Mouse (Mus musculus): Measurements from ENCODE around the gene Pax8. TPM values are rescaled to one million over a fixed set of nuclear protein-coding genes. Genes with fewer than 3 reads are reported as not detected.

Gene Pax8
- total RNA-seq, 2 experiments from 2014 or later, result not detected

DNA sequence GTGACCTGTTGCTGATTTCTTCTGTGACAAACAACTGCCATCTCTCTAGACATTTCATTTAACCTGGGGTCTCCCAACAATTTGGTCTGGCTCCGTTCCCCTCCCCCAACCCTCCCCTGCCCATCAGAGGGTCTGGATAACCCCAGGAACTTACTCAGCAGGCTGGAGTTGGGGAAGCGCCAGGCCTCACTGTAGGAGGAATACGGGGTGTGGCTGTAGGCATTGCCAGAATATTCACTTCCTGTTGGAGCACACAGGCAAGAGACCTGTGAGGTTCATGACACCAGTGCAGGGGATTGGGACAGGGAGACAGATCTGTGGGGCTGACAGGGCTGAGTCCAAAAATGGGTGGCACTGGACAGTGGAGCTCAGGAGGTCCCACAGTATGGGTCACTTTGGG is 52.6 kb downstream of the Pax8 start:
- no peak for DNase-seq
- intact Hi-C loops (cut with DNase I; ENCODE audit: low total_unique reads), result no loop called here

GRCm38 (mm10) chr2:24421211-24421863 is 54.1 kb downstream of the Pax8 start:
- no peak for DNase-seq
- intact Hi-C loops (cut with DNase I; ENCODE audit: low total_unique reads), result no loop called here

- intact Hi-C loops (cut with DNase I; ENCODE audit: low total_unique reads), result no loop called here
These were observed 57.8 kb downstream of the Pax8 start for GRCm38 (mm10) chr2:24417564-24417963.

DNA sequence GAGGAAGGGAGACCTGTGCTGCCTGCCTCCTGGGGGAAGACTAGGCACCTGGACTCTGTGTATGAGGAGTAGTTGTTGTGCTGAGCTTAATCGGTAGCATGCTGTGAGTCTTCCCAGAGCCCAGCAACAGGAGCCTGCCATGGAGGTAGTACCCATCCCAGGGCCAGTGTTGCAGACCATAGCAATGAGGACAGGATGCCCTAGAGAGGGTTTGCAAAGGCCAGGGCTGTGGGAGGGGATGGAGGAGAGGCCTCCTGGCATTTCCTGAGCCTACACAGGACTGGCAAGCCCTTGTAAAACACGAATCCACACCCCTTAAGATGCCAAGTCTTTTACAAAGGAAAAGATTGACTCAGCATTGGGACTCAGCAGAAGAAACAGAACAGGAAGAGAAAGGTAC is 58.3 kb downstream of the Pax8 start:
- no peak for DNase-seq
- intact Hi-C loops (cut with DNase I; ENCODE audit: low total_unique reads), result no loop called here

More at GRCm38 (mm10) chr2:24417564-24417963, 57.8 kb downstream of the Pax8 start:
- no peak for DNase-seq

- intact Hi-C loops (cut with DNase I; ENCODE audit: low total_unique reads), result no loop called here
- DNase-seq, result peak; percentile 29
These were observed 58.7 kb downstream of the Pax8 start for GRCm38 (mm10) chr2:24416668-24417067.

DNA sequence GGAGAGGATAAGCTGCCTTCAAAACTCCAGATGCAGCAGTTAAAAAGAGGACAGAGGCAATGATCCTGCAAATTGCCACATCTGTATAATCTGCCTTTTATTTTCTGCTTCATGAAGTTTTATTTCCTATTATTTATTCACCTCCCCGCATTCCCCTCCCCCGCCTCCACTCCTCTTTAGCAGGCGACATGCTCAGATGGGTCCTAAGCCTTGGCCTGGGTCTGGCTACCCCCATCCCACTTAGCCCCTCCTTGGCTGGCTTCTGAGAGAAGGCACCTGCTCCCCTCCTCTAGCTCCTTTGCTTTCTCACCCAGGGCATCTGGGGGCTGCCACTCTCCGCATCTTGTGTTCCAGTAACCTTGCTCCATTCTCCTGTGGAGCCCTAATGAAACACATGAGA is 61.7 kb downstream of the Pax8 start:
- intact Hi-C loops (cut with DNase I; ENCODE audit: low total_unique reads), result loop anchor here (5.0 kb wide), 1 partner anchor 339 kb away; no protein-coding TSS in a partner anchor
- no peak for DNase-seq

- intact Hi-C loops (cut with DNase I; ENCODE audit: low total_unique reads), result loop anchor here (5.0 kb wide), 1 partner anchor 339 kb away; no protein-coding TSS in a partner anchor
- DNase-seq, result no peak
These were observed 62.2 kb downstream of the Pax8 start for GRCm38 (mm10) chr2:24413172-24413571.

DNA sequence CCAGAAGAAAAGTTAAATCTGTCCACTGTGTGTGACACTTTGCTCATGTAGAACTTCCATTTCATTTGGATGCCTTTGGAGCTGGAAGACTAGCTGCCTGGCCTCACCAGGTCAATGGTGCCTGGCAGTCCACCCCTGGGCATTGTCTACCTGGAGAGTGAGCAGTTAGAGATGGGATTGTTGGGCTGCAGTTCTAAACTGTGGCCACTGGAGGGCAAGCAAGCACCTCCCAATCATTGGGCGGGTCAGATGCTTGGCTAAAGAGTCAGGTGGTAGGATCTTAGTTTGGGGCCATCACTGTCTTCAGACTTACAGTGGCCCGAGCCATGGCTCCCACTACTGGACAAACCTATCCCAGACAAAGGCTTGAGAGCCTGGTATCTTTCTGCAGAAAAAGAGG is 66.2 kb downstream of the Pax8 start:
- intact Hi-C loops (cut with DNase I; ENCODE audit: low total_unique reads), result loop anchor here (2.0 to 5.0 kb wide), 2 partner anchors 117 to 160 kb away; partner anchors contain the start of gene Il1f10
- DNase-seq, result peak; percentile 52

DNA sequence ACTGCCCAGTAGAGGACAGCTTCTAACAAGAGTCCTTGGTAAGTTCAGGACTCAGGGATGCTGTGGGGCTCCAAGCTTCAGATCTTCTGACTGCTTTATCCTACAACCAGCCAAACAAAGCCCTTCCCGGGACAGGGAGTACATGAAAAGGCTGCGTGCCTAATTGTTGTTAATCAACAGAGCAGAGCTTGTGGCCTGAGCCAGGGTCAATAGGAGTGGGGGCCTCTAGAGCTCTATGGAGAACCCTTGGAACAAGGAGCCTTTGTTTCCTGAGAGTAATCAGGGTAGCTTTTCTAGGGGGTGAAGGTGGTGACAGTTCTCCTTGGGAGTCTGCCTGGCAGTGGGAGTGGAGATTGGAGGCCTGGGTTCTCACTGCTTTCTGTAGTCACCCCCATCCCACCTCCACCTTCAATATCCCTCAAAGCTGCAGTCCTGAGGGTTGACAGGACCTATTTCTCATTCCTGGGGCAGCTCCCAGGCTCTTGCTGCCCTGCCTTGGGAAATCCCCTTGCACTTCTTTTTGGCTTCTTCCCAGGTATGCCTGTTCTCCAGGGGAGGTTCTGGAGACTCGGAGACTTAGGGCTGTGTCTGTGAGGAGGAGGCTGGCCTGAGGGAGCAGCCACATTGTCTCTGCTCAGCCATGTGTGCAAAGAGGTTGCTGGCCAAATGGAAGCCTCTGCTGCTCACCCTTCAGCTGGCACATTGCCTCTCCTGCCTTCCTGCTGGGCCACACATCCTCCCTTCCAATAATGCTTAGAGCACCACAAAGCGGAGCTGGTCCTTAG is 67.5 kb downstream of the Pax8 start:
- intact Hi-C loops (cut with DNase I; ENCODE audit: low total_unique reads), result loop anchor here (2.0 to 5.0 kb wide), 2 partner anchors 116 to 161 kb away; partner anchors contain the start of gene Il1f10
- DNase-seq, result no peak

- intact Hi-C loops (cut with DNase I; ENCODE audit: low total_unique reads), result loop anchor here (5.0 kb wide), 1 partner anchor 113 kb away; the partner anchor contains the start of gene Il1f10
- DNase-seq, result peak; percentile 67
These were observed 69.9 kb downstream of the Pax8 start for GRCm38 (mm10) chr2:24405345-24406012.

GRCm38 (mm10) chr2:24400711-24401110 is 74.7 kb downstream of the Pax8 start:
- DNase-seq, result no peak
- intact Hi-C loops (cut with DNase I; ENCODE audit: low total_unique reads), result no loop called here

- no peak for DNase-seq
- intact Hi-C loops (cut with DNase I; ENCODE audit: low total_unique reads), result no loop called here
These were observed 78.3 kb downstream of the Pax8 start for GRCm38 (mm10) chr2:24397115-24397514.

- DNase-seq, result no peak
- intact Hi-C loops (cut with DNase I; ENCODE audit: low total_unique reads), result no loop called here
These were observed 82.1 kb downstream of the Pax8 start for GRCm38 (mm10) chr2:24393251-24393650.

DNA sequence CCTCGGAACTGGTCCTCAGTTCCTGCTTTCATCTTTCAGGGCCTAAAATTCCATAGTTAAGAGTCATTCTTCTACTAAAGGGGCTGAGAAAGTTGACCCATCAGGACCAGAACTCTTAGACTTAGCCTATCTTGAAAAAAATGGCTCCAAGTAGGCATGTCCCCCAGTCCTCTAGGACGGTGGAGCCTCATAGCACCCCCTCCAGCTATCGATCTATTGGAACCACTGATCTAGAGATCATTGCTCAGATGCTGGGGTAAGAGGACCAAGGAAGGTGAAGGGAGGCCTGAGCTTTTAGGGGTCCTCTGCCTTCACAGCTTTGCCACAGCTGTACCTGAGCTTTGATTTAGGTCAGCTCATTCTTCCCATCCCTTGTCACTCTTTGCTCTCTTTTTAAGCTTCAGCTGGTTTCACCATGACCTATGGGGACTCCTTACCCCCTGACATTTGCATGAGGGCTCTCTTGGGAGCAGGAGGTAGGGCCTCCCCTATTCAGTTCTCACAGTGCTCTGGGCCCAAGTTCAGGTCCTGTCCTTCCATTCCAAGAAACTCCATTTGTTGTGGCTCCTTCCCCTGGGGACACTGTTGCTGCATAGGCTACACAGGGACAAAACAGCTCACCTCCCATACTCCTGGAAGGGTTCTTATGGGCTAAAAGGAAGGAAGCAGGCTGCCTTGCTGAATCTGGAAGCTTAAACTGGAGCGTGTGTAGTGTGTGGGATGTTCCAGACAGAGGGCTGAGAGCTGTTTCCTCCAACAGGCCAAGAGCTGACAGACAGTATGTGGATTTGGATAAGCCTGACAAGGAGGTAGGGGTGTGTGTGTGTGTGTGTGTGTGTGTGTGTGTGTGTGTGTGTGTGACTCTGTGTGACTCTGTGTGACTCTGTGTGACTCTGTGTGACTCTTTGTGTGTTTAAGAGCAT is 87.8 kb downstream of the Pax8 start:
- intact Hi-C loops (cut with DNase I; ENCODE audit: low total_unique reads), result no loop called here
- DNase-seq, result no peak

DNA sequence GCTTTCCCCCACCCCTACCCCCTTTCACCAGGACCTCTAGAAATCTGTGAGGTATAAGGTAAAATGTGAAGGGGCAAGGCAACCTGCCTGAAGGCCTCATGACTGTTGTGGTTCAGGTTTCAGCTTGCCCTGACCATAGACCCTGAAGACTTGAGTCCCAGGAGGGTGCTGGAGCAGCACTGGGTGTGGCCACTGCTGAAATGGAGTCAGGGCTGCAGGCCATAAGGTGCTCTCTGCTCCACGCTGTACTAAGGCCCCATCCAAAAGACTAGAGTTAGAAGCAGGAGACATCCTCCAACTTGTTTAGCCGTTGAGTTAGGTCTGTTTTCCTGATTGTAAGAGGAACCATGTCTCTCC is 88.5 kb downstream of the Pax8 start:
- intact Hi-C loops (cut with DNase I; ENCODE audit: low total_unique reads), result no loop called here

DNA sequence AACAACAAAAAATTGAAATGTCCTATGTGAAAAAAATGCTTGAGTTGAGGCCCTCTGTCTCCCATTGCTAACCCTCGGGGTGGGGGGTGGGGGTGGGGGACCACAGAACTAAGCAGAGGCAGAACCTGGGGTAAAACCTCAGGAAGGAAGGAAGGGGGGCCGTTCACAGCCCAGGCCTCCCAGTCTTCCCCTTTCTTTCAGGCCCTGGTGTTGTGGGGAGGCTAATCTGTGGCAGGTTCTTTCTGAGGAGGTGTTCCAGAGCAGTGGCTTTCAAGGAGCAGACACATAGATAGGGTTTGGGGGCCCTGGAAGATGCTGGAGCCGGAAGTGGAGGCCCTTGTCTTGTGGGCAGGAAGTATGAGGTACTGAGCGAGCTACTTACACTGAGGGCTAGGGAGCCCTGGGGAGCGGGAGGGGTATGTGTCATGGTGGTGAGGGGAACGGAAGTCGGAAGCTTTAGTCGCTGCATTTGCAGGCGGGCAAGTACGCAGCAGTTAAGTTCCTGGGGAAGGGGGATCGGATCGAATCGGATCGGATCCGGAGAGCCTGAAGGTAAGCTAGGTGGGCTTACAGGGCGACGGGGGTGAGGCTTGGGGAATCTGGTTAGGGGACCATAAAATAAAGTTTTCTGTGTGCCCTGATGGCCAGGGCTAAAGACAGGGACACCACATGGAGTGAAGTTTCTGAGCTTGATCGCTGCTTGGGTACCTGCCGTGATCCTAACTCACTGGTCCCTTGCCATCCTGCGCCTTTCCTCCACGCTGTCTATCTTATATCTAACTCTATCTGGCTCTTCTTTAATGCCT is 89.0 kb downstream of the Pax8 start:
- no peak for DNase-seq
- intact Hi-C loops (cut with DNase I; ENCODE audit: low total_unique reads), result no loop called here

More for the DNA sequence above, 88.5 kb downstream of the Pax8 start:
- no peak for DNase-seq

DNA sequence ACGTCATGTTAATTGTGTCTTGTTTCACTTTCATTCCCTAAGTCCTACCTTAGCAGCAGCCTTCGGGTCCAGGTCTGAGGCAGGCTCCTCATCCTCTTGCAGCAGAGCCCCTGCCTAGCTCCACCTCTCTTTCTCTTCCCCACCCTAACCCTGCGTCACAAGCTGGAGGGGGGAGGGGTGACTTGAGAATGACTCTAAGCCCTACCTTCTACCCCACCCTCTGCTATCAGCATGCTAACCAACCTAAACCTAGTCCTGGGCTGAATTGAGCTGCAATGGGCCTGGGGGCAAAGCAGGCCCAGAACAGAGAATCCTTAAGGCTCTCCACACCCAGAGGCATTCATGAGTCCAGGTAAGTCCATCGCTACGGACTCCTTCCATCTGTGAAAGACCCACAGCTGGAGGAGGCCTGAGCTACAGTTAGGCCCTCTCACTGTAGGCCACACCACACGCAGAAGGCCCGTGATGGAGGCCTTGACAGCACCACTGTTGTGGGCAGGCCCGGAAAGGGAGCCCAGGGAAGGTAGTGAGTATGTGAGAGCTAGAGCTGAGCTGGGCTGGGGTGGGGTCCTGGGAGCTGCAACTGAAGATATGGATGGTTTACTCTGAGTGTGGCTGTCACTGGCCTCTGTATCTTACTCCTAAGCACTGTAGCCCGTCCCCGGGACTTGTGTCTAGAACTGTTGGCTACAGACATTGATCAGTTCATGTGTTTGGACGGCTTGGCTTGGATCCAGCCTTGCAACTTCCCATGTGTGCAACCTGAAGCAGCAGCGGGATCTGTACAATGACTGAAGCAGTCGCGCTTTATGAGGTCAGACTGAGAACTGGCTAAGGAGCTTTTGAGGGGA is 90.1 kb downstream of the Pax8 start:
- intact Hi-C loops (cut with DNase I; ENCODE audit: low total_unique reads), result no loop called here
- DNase-seq, result no peak

DNA sequence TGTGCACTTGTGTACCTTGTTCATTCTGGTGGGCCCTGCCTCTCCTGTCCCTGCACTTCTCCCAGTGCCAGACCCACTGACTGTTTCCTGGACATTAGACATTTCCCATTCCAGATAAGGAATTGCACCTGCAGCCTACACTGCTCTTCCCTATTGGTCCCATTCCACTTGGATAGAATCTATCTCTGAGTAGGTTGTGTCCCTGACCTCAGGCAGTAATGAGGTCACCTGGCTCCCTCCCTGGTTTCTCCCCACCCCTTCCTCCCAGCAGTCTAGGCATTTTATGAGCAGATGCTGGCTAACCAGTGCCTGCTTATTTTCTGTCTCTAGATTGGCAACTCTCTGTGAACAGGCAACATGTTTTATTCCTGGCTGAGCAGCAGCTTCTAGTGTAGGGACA is 91.0 kb downstream of the Pax8 start:
- no peak for DNase-seq
- intact Hi-C loops (cut with DNase I; ENCODE audit: low total_unique reads), result no loop called here
